Mouse (Mus musculus): ENCODE measurements around the gene Zfp385b. TPM values are rescaled to one million over a fixed set of nuclear protein-coding genes. Genes with fewer than 3 reads are reported as not detected.

Gene Zfp385b
- polyA plus RNA-seq, 1 experiment from 2014 or later, result 7.7 TPM

DNA sequence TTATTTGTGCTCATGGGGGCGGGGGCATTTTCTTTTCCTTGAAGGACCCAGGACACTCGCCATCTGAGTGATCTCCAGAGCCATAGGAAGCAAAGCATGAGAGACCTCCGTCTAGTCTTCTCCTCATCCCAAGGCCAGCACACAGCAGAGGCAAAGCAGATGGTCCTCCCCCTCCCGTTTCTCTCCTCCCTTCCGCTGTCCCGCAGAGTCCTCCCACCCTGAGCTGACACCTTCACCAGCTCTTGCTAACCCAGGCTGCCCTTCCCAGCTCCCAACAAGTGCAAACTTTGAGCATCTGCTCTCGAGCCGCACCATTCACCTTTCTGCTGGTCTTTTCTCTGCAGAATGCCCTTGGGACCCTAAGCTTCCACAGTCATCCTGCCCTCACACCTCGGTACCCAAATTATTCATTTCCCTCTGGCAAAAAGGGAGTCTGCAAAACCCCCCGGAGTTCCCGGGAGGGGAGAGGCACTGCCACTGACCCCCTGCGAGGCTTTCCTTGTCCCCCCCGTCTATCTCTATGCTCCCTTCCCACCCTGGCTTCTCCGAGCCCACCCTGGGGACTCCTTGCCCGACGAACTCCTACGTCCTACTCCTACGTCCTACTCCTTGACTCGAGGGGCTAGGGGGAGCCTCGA lies 3.5 kb downstream of the Zfp385b start:
- H3K9me3 ChIP-seq, result no peaks in the 10 kb centered on the region
- H3K27ac ChIP-seq, result no peak overlapping the region
- peak overlapping the region; percentile 99 for H3K4me2 ChIP-seq (replicated peaks)
- H3K36me3 ChIP-seq, result no peaks in the 10 kb centered on the region
- peaks cover 22% of the 10 kb centered on the region for H3K4me1 ChIP-seq
- peak overlapping the region; percentile 79 for H3K9ac ChIP-seq
- ATAC-seq (ENCODE audit: low FRiP score, low read depth), result no peak; the same call in 1 of the 2 replicates
- peak overlapping the region; percentile 69 for H3K4me3 ChIP-seq
- 5% methylated on average over 20 of the region's 20 CpGs for WGBS
- peaks cover 46% of the 10 kb centered on the region for H3K27me3 ChIP-seq

DNA sequence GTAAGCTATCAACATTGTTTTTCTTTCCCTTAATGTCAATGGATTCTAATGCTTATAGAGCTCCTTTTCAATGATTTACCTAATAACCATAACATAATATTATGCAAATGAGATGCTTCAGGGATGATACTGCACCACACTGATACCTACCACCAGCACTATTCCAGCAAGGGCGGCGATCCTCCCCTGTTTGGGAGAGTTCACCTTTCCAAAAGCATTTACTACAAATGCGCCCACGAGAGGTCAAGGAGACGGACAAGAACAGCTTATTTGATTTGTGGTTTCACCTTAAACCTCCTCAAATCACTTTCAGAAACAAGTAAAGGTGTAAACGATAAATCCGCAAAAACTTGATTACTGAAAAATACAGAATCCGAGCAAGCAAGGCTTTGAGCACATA lies 4.5 kb downstream of the Zfp385b start:
- H3K9me3 ChIP-seq, result no peaks in the 10 kb centered on the region
- no peak overlapping the region for H3K4me2 ChIP-seq (replicated peaks)
- no peak overlapping the region for H3K9ac ChIP-seq
- H3K4me1 ChIP-seq, result peaks cover 22% of the 10 kb centered on the region
- H3K27me3 ChIP-seq, result peaks cover 46% of the 10 kb centered on the region
- no peak for ATAC-seq (ENCODE audit: low FRiP score, low read depth)
- H3K27ac ChIP-seq, result no peak overlapping the region
- WGBS, result 83% methylated on average over 8 of the region's 8 CpGs
- no peaks in the 10 kb centered on the region for H3K36me3 ChIP-seq
- no peak overlapping the region for H3K4me3 ChIP-seq

DNA sequence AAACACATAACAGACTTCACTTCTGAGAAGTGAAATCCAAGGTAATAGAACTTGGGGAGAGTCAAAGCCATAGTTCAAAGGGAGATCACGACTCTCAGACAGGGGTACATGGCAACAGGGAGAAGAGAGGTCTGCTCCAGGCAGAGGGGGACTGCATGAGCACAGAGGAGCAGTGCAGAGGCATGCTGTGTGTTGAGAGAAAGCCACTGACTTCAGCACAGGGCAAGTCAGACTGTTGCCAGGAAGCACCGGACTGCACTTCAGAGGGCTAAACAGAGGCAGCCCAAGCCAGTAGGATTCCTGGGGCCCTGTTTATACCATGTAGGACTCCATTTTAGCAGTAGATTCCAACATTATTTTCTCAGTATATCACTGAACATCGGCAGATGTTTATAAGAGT lies 6.4 kb downstream of the Zfp385b start:
- Histone ChIP-seq H3K27me3 (peaks cover 43% of the 10 kb centered on the region), H3K9ac (no peak overlapping the region), H3K4me3 (no peak overlapping the region), H3K4me1 (peaks cover 21% of the 10 kb centered on the region), H3K9me3 (no peaks in the 10 kb centered on the region), H3K4me2 (replicated peaks) (no peak overlapping the region), H3K36me3 (no peaks in the 10 kb centered on the region), H3K27ac (no peak overlapping the region)
- ATAC-seq (ENCODE audit: low FRiP score, low read depth), result no peak
- WGBS, result 71% methylated on average over 3 of the region's 3 CpGs

DNA sequence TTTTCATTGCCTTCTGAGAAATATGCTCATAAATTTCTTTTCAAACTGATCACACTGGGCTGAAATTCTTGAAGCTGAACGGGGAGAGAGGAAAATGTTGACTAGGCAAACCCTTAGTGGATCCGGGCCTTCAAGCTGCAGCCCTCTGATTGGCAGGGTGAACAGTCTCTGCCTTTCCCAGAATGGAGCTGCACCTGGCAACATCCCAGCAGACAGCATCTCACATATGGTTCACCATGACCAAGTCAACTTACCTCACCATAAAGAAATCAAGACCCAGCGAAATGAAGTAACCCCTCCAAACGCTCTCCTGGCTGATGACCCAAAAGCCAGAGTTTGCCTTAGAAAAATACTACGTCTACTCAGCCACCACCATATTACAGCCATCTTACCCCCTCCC lies 8.7 kb downstream of the Zfp385b start:
- Histone ChIP-seq H3K27ac (no peak overlapping the region), H3K4me3 (no peak overlapping the region), H3K9me3 (no peaks in the 10 kb centered on the region), H3K9ac (no peak overlapping the region), H3K36me3 (no peaks in the 10 kb centered on the region), H3K27me3 (peaks cover 28% of the 10 kb centered on the region), H3K4me1 (peaks cover 4% of the 10 kb centered on the region), H3K4me2 (replicated peaks) (no peak overlapping the region)
- ATAC-seq (ENCODE audit: low FRiP score, low read depth), result no peak
- WGBS, result 83% methylated on average over 5 of the region's 5 CpGs

DNA sequence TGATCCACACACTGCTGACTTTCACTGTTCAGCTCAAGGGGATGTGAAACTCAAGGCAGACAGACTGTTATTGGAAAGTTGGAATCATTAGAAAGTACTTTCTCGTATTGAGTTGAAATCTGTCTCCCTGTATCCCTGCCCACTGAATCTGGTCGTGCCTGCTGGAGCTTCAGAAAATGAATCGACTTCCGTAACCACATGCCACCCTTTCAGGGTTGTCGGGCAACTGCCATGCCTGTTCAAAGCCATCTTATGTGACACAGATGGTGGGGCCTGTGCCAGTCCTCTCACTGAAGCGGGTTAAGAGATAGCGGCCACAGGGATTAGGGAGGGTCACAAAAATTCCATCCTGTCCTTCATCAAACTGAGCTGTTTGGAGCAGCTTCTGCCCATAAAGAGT lies 14.7 kb downstream of the Zfp385b start:
- no peaks in the 10 kb centered on the region for H3K9me3 ChIP-seq
- H3K4me2 ChIP-seq (replicated peaks), result no peak overlapping the region
- no peak overlapping the region for H3K9ac ChIP-seq
- ATAC-seq (ENCODE audit: low FRiP score, low read depth), result no peak
- no peaks in the 10 kb centered on the region for H3K36me3 ChIP-seq
- no peak overlapping the region for H3K4me3 ChIP-seq
- H3K4me1 ChIP-seq, result no peaks in the 10 kb centered on the region
- no peaks in the 10 kb centered on the region for H3K27me3 ChIP-seq
- WGBS, result 75% methylated on average over 7 of the region's 7 CpGs
- H3K27ac ChIP-seq, result no peak overlapping the region

DNA sequence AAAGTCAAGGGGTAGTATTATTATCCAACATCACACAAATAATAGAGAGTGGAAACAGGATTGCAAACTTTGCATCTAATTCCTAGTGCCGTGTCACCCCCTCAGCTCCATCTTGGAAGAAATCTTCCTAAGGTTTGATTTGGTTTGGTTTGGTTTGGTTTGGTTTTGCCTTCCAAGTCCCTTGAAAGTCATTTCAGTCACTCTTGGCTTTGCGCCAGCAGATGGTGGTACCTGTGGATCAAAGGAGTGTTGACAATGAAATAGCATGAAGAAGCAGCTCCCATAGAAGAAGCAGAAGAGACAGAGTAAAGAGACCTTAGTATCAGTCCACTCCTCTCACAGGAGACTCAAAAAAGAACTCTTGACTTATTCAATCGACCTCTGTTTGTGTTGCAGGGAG lies 17.1 kb downstream of the Zfp385b start:
- 90% methylated on average over 3 of the region's 3 CpGs for WGBS
- Histone ChIP-seq H3K4me2 (replicated peaks) (no peak overlapping the region), H3K9ac (no peak overlapping the region), H3K27ac (no peak overlapping the region), H3K36me3 (no peaks in the 10 kb centered on the region), H3K9me3 (no peaks in the 10 kb centered on the region), H3K4me1 (0 out of 2 replicates have a peak, but pooled peaks cover 3% of the 10 kb centered on the region), H3K4me3 (no peak overlapping the region), H3K27me3 (no peaks in the 10 kb centered on the region)
- ATAC-seq (ENCODE audit: low FRiP score, low read depth), result no peak

- Histone ChIP-seq H3K27me3 (no peaks in the 10 kb centered on the region), H3K4me3 (no peak overlapping the region), H3K4me2 (replicated peaks) (no peak overlapping the region), H3K9ac (no peak overlapping the region), H3K9me3 (no peaks in the 10 kb centered on the region), H3K36me3 (no peaks in the 10 kb centered on the region), H3K4me1 (0 out of 2 replicates have a peak, but pooled peaks cover 3% of the 10 kb centered on the region), H3K27ac (no peak overlapping the region)
- WGBS, result 73% methylated on average over 4 of the region's 4 CpGs
- no peak for ATAC-seq (ENCODE audit: low FRiP score, low read depth)
Measured at GRCm38 (mm10) chr2:77801430-77801829, 18.0 kb downstream of the Zfp385b start.

DNA sequence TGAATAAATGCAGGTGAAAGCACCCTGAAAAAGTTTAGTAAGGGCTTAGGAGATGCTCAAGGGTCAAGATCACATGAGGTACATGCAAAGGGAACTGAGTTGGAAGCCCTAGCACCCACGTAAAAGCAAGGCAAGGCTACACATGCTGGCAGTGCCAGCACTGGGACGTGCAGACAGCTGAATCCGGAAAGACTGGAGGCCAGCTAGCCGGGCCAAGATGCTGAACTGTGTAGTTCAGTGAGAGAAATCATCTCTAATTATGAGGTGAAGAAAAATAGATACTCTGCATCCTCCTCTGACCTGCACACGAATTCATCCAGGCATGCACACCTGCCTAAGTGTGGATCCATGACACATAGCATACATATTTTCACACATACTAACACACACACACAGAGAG lies 18.4 kb downstream of the Zfp385b start:
- no peaks in the 10 kb centered on the region for H3K36me3 ChIP-seq
- H3K27me3 ChIP-seq, result no peaks in the 10 kb centered on the region
- no peaks in the 10 kb centered on the region for H3K9me3 ChIP-seq
- H3K9ac ChIP-seq, result no peak overlapping the region
- H3K4me2 ChIP-seq (replicated peaks), result no peak overlapping the region
- ATAC-seq (ENCODE audit: low FRiP score, low read depth), result no peak
- WGBS, result 84% methylated on average over 5 of the region's 5 CpGs
- H3K27ac ChIP-seq, result no peak overlapping the region
- H3K4me3 ChIP-seq, result no peak overlapping the region
- 0 out of 2 replicates have a peak, but pooled peaks cover 3% of the 10 kb centered on the region for H3K4me1 ChIP-seq

DNA sequence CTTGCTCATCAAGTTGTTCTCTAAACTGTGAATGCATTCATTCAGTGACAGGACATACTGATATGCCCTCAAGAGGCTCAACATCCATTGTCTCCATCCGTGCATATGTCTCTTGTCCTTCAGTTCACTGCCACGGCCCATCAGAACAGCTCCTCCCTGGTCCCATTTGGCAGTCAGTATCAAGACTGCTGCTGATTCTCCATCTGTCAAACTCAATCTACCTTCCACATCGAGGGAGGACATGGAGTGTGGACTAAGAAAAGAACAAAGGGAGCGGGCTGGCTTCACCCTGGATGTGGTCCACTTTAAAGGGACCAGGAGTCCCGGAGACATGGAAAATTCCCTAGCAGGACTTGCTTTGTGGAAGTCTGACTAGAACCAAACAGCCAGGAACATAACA lies 22.2 kb downstream of the Zfp385b start:
- no peak for ATAC-seq (ENCODE audit: low FRiP score, low read depth)
- 74% methylated on average over 5 of the region's 5 CpGs for WGBS
- no peak overlapping the region for H3K27ac ChIP-seq
- no peaks in the 10 kb centered on the region for H3K36me3 ChIP-seq
- H3K4me3 ChIP-seq, result no peak overlapping the region
- H3K9ac ChIP-seq, result no peak overlapping the region
- no peak overlapping the region for H3K4me2 ChIP-seq (replicated peaks)
- H3K9me3 ChIP-seq, result no peaks in the 10 kb centered on the region
- peaks cover 4% of the 10 kb centered on the region; the same call in 1 of the 2 replicates for H3K27me3 ChIP-seq
- 0 out of 2 replicates have a peak, but pooled peaks cover 3% of the 10 kb centered on the region for H3K4me1 ChIP-seq

DNA sequence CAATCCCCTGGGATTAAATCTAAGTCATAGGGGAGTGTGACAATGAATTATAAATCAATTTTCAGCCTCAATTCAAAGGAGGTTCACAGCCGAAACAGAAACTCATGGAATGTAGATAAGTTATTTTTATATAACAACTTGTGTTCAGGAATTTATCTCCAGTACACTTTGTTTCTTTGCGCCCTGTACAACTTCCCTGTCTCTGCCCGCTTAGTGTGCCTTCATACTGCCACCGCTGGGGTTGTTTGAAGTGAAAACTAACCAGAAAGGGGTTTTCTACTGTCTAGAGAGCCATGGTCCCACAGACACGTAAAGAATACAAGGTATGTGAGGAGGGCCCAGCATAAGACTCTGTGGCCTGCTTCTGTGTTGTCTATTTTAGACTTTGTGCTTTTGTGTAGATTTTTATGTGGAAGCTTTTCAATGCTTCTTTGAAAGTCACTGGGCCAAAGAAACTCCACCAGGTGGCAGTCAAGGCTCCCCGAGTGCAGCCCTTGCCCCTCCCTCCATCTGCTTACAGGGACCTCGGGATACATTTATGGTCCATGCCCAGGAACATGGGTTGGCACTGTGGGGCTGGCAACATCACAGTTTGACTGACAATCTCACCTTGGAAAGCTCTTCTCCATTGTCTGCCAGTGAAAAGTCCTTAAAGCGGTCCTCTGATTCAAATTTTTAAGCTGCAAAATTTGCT lies 23.4 kb downstream of the Zfp385b start:
- Histone ChIP-seq H3K27me3 (peaks cover 4% of the 10 kb centered on the region; the same call in 1 of the 2 replicates), H3K4me2 (replicated peaks) (no peak overlapping the region), H3K4me3 (no peak overlapping the region), H3K4me1 (peaks cover 7% of the 10 kb centered on the region), H3K36me3 (no peaks in the 10 kb centered on the region), H3K9me3 (no peaks in the 10 kb centered on the region), H3K9ac (no peak overlapping the region), H3K27ac (no peak overlapping the region)
- 65% methylated on average over 8 of the region's 8 CpGs for WGBS
- no peak for ATAC-seq (ENCODE audit: low FRiP score, low read depth)

GRCm38 (mm10) chr2:77790846-77791245 lies 28.6 kb downstream of the Zfp385b start:
- H3K4me2 ChIP-seq (replicated peaks), result no peak overlapping the region
- no peaks in the 10 kb centered on the region for H3K36me3 ChIP-seq
- 62% methylated on average over 4 of the region's 4 CpGs for WGBS
- H3K9ac ChIP-seq, result no peak overlapping the region
- no peaks in the 10 kb centered on the region for H3K9me3 ChIP-seq
- no peak overlapping the region; the same call in 1 of the 2 replicates for H3K27ac ChIP-seq
- peaks cover 11% of the 10 kb centered on the region for H3K4me1 ChIP-seq
- H3K27me3 ChIP-seq, result peaks cover 4% of the 10 kb centered on the region; the same call in 1 of the 2 replicates
- no peak for ATAC-seq (ENCODE audit: low FRiP score, low read depth)
- no peak overlapping the region for H3K4me3 ChIP-seq

GRCm38 (mm10) chr2:77790295-77790694 lies 29.1 kb downstream of the Zfp385b start:
- no peak for ATAC-seq (ENCODE audit: low FRiP score, low read depth)
- Histone ChIP-seq H3K36me3 (no peaks in the 10 kb centered on the region), H3K4me1 (peaks cover 11% of the 10 kb centered on the region), H3K4me2 (replicated peaks) (no peak overlapping the region), H3K9ac (no peak overlapping the region), H3K9me3 (no peaks in the 10 kb centered on the region), H3K4me3 (no peak overlapping the region), H3K27ac (no peak overlapping the region), H3K27me3 (peaks cover 4% of the 10 kb centered on the region; the same call in 1 of the 2 replicates)
- 47% methylated on average over 9 of the region's 9 CpGs for WGBS
